In the genomic region with DNA sequence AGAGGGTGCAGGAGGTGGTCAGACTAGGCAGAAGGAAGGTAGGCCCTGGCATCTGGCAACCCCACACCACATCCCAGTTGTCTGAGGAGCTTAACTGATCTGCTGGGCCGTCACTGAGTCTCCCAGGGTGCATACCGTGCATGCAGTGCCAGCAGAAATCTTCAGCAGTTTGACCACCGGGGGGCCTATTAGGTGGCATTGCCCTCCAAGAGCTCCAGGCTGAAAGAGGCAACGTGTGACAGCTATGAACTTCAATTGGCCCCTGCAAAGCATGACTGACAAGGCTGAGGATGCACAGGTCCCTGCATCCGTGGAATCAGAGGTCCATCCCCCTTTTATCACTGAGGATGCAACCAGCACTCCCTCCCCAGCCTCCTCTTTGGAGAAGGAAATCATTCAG, we compare ENCODE assay signal across 14 mouse cellular contexts.
DNase-seq lines count a peak whose midpoint lies in the region; ATAC-seq and TF ChIP-seq lines count a peak whose summit lies in the region.
"Had no signal": no experiment of that assay in that cellular context is flagged by ENCODE, and none has a peak within 500 bp of the region (broad histone marks: within the 10 kb centered on the region; RNA-seq: fewer than 3 reads in every experiment).

No protein-coding gene starts in this region.

- H3K4me3 ChIP-seq in CH12.LX (replicated peaks in 1 of 3; ENCODE audit: low read depth in 2 of 3, low read length in 2 of 3, poor library complexity in 1 of 3): no peak overlapping the region
- H3K4me3 ChIP-seq: embryonic facial prominence, embryonic 12.5 days; forebrain, embryonic 15.5 days; heart, embryonic 15.5 days; midbrain, embryonic 10.5 days had no signal

- H3K27me3 ChIP-seq in CH12.LX (replicated peaks): peaks cover 64% of the 10 kb centered on the region
- H3K27me3 ChIP-seq: embryonic facial prominence, embryonic 12.5 days; forebrain, embryonic 15.5 days; heart, embryonic 15.5 days had no signal

- peak; percentile 14 for DNase-seq in kidney, adult 9 months
- DNase-seq in kidney, adult 18-20 months: no peak
- peak; percentile 14 for DNase-seq in lung, postnatal 10 days
- DNase-seq in lung, postnatal 4 days: no peak
- no peak for DNase-seq in CH12.LX (ENCODE audit: extremely low read depth)
- DNase-seq in ovary, postnatal 36 days (ENCODE audit: low spot score): no peak
- DNase-seq: adrenal gland, postnatal 25 days; cerebellum, adult 18-20 months; heart, adult 18-20 months had no signal

- peak in 1 of 2 experiments; percentile 37; a peak in 1 of 4 replicates for TF ChIP-seq CTCF in CH12.LX (conservative IDR thresholded peaks at IDR 0.05 in 1 of 2, IDR thresholded peaks at IDR 0.05 in 1 of 2; ENCODE audit: low read depth in 2 of 2, low read length in 2 of 2)

- no peak for TF ChIP-seq RAD21 in CH12.LX (IDR thresholded peaks at IDR 0.05; ENCODE audit: low read depth, low read length)

- no peak for TF ChIP-seq POLR2A in CH12.LX (IDR thresholded peaks at IDR 0.05; ENCODE audit: low read depth, low read length)

- H3K79me2 ChIP-seq in CH12.LX (replicated peaks; ENCODE audit: control insufficient read depth, extremely low read depth, insufficient read depth, poor library complexity, severe bottlenecking): no peaks in the 10 kb centered on the region

- 0 out of 2 replicates have a peak, but pooled peaks have one; percentile 36 for ATAC-seq in common myeloid progenitor, adult 5-6 weeks (replicated peaks; ENCODE audit: low read depth, poor library complexity, severe bottlenecking)
- ATAC-seq: forebrain, embryonic 15.5 days had no signal

- no peak overlapping the region for H3K27ac ChIP-seq in CH12.LX (ENCODE audit: insufficient read depth, low read depth)
- H3K27ac ChIP-seq: embryonic facial prominence, embryonic 12.5 days; forebrain, embryonic 15.5 days; heart, embryonic 15.5 days; midbrain, embryonic 10.5 days had no signal

- no peaks in the 10 kb centered on the region for H3K4me1 ChIP-seq in CH12.LX (ENCODE audit: control insufficient read depth in 1 of 2, insufficient read depth in 2 of 2)
- H3K4me1 ChIP-seq: embryonic facial prominence, embryonic 12.5 days; forebrain, embryonic 15.5 days; heart, embryonic 15.5 days had no signal

- no peak overlapping the region for H3K4me2 ChIP-seq in CH12.LX (ENCODE audit: insufficient read depth, low read depth, poor library complexity, severe bottlenecking)
- H3K4me2 ChIP-seq: embryonic facial prominence, embryonic 12.5 days; forebrain, embryonic 15.5 days; heart, embryonic 15.5 days had no signal

- H3K9ac ChIP-seq in CH12.LX (ENCODE audit: insufficient read depth, low read depth): no peak overlapping the region
- H3K9ac ChIP-seq: embryonic facial prominence, embryonic 12.5 days; forebrain, embryonic 15.5 days; heart, embryonic 15.5 days had no signal

- H3K36me3 ChIP-seq in CH12.LX (replicated peaks in 1 of 2; ENCODE audit: control insufficient read depth in 1 of 2, insufficient read depth in 1 of 2, low read length in 1 of 2): no peaks in the 10 kb centered on the region
- H3K36me3 ChIP-seq: embryonic facial prominence, embryonic 12.5 days; forebrain, embryonic 15.5 days; heart, embryonic 15.5 days; midbrain, embryonic 10.5 days had no signal

- in situ Hi-C loops in CH12.LX (cut with MboI; ENCODE audit: low pct_ligation_motif_present, low pct_unique_long_range_greater_than_20kb, low sequenced_read_pairs): no loop called here

- TF ChIP-seq EP300 in CH12.LX (IDR thresholded peaks at IDR 0.05; ENCODE audit: low read length): no peak

- no peaks in the 10 kb centered on the region for H3K9me3 ChIP-seq in CH12.LX (replicated peaks; ENCODE audit: low read length)
- H3K9me3 ChIP-seq: embryonic facial prominence, embryonic 12.5 days; forebrain, embryonic 15.5 days; heart, embryonic 15.5 days; midbrain, embryonic 10.5 days had no signal

- dilution Hi-C loops in CH12.LX (cut with MboI; ENCODE audit: extremely low pct_ligation_motif_present, extremely low pct_unique_long_range_greater_than_20kb, low sequenced_read_pairs): no loop called here

TF ChIP-seq in CH12.LX, 34 proteins besides CTCF, POLR2A, EP300 and RAD21:
- TF ChIP-seq SMC3 (IDR thresholded peaks at IDR 0.05; ENCODE audit: low read depth, low read length): peak; percentile 20; the same call in 1 of the 2 replicates
- TF ChIP-seq ZMIZ1 (IDR thresholded peaks at IDR 0.05; ENCODE audit: low read depth, low read length): no peak

Comparison
In these comparisons a context has a peak if more than half of its experiments do, and no peak if none do; other contexts are left out.
1. DNase-seq: peak in kidney, adult 9 months (single experiment) and lung, postnatal 10 days (single experiment); none in kidney, adult 18-20 months (single experiment), lung, postnatal 4 days (0 of 2), CH12.LX (single experiment) and ovary, postnatal 36 days (single experiment).